Mouse (Mus musculus): ENCODE measurements around the gene AL607142.1.
A peak's percentile ranks its signal among the peaks of the same experiment; 100 is the strongest.

AL607142.1 gene

DNA sequence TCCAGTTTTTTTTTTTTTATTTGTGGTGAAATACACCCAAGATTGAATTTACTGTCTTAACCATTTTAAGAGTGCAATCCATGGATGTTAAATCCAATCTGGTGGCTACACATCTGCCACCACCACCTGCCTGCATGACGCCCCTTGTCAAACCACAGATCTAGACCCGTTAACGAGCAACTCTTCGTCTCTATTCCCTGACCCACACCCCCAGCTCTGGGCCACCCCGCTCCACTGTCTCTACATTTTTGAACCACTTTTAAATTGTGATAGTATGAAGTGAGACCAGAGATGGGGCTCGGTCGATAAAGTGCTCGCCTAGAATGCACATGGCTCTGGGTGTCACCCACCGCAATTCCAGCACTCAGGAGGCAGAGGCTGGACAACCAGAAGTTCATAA lies 8.3 kb upstream of the AL607142.1 start:
- no peak for ATAC-seq (ENCODE audit: low TSS enrichment)

DNA sequence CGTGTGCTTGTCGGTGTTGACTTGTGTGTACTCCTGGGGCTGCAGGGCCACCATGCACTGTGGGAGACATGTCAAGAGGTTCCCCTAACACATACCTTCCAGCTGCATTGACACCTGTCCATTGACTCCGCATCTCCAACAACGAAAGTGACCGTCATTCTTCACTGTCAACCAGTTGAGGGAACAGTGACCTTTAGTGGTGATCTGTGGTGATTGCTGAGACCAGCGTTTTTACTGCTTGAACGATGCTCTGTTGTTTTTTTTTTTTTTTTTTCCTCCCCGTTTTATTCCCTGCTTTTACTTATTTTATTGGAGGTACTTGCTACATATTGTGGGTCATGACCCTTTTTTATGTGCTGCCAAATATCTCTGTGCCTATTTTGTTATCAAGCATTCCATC lies 7.3 kb upstream of the AL607142.1 start:
- no peak for ATAC-seq (ENCODE audit: low TSS enrichment)

DNA sequence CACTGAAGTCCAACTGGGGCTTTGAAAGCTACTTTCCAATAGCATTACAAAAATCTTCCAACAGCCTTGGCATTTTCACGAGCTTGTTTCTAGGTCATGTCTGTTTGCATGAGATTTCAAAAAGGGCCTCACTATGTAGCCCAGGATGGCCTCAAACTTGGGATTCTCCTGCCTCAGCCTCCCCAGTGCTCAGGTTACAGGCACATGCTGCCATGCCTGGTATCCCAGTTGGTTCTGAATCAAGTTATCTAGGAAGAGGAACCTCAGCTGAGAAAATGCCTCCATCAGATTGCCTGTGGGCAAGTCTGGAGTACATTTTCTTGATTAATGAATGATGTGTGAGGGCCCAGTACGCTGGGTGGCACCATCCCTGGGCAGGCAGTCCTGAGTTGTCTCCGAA lies 6.6 kb upstream of the AL607142.1 start:
- ATAC-seq (ENCODE audit: low TSS enrichment) = no peak

DNA sequence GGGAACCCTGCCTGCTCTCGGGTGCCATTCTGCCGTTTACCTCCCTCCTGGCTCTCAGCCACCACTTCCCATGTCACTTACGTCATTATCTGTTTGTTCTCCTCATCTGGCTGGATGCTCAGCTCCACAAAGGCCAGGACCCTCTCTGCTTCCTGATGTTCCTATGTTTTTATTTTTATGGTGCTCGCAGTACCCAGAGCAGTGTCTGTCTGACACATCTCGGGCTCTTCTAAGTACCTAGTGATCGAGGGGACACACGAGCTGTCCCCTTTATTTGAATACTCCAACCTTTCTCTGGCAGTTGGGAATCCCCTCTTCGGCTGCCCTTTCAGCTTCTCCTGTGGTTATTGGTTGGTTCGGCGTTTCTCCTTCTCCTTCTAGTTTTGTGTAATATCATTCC lies 6.0 kb upstream of the AL607142.1 start:
- no peak for ATAC-seq (ENCODE audit: low TSS enrichment)

DNA sequence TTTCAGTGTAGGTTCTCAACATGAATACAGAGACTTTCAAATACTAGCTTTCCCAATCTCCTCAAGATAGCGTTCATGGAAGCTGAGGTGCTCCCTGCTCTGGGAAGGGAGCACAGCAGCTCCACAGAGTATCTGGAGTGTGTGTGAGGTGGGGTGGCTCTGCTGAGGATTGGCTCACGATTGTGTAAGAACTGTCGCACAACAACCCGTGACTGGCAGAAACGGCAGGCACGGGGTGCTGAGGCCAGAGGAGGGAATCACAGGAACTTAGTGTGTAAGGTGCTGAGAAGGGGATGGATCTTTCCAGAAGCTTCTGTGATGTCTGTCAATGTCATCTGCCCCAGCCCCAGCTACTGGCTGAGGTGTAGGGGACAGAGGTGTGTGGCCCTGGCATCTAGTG lies 3.1 kb upstream of the AL607142.1 start:
- ATAC-seq (ENCODE audit: low TSS enrichment) = no peak

DNA sequence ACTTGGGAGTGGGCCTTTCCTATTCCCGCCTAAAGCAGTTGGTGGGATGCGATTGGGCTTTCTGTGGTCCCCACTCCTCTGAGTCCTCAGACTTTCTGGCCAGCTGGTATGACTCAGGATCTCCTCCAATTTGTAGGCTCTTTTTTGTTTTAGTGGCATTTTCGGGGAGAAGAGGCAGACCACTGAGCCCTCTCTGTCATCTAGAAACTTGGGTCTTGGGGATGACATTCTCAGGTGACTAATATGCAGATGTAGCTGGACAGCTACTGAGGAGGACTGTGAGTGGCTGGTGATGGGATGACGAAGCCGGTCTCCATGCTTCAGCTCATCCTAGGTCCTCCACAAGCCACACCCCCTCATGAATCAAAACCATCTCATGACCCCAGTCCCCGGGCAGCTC lies 2.6 kb upstream of the AL607142.1 start:
- no peak for ATAC-seq (ENCODE audit: low TSS enrichment)

DNA sequence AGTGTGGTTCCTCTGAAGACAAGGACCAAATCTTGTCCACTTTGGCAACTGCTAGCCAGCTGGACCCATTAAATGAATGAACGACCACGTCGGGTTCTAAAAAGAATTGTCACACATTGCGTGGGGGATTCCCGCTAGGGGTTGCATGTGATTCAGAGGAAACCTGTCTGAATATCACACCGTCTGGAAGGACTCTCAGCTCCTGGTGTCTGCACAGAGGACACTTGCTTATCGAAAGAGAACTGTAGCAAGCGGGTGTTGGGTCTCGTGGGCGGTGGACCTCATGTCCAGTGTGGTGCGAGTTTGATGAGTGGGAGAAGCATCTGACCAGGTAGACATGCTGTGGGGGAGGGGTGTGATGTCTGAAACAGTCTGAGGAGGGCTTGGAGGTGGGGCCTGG lies 2.0 kb upstream of the AL607142.1 start:
- ATAC-seq (ENCODE audit: low TSS enrichment) = no peak

DNA sequence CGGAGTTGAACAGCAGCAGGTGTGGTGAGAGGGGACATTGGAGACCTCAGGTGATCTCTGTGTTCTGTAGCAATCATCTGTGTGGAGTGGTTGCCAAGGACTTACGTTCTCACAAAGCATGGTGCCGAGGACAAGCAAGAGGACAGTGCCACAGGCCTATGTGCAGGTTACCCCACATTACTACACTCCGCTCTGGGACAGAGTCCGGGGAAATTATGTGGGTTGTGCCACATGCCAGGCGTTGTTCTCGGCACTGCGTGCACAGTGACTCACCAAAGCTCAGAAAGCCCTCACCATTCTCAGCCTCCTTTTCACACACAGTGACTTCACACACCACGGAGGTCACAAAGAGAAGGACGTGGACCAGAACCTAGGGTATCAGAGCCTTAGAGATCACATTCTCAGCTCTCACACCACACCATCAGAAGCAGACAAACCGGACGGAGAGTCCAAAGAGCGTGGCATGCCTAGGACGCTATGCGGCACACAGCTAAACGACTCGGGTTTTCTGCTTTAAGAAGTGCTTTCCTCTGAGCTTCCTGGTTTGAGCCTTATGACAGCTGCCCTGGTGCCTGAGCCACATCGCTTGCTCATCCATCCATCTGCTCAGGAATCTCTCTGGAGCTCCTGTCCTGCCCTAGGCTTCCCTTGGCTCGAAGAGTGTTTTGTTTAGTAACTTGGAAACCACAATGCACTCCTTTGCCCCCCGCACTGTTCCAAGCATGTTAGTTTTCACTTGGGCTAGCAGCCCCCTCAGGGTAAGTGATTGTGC lies 1.3 kb upstream of the AL607142.1 start:
- ATAC-seq (ENCODE audit: low TSS enrichment) = peak; percentile 47

DNA sequence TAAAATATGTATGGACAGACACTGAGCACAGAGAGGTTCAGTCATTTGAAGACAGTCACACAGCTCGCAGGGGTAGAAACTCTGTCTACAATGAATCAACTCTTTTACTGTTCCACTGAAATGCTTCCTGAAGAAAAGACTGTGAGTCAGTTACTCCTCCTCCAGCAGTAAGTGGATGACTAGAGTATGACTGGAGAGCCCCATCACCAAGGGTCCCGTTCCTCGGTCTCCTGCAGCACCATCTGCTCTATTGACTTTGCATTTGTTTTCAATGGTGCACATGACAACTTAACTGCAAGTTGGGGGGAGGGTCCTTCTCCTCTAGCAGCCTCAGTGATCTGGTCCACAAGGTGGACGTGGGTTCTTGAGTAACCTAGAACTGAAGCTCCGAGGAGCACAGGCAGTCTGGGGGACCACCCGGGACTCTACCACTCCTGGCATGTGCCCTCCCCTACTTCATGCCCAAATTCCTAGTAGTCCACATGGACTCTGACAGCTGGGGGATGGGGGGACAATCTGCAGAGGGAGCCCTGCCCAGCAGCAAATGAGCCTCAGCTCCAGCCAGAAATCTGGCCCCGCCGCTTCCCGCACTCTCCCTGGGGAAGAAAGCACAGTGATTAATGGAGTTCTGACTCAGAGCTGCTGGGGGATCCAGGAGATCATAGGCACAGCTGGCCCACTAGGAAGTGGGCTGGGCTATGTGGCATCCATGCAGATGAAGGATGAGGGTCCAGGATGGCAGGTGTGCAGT lies 2.2 kb downstream of the AL607142.1 start:
- no peak for ATAC-seq (ENCODE audit: low TSS enrichment)

DNA sequence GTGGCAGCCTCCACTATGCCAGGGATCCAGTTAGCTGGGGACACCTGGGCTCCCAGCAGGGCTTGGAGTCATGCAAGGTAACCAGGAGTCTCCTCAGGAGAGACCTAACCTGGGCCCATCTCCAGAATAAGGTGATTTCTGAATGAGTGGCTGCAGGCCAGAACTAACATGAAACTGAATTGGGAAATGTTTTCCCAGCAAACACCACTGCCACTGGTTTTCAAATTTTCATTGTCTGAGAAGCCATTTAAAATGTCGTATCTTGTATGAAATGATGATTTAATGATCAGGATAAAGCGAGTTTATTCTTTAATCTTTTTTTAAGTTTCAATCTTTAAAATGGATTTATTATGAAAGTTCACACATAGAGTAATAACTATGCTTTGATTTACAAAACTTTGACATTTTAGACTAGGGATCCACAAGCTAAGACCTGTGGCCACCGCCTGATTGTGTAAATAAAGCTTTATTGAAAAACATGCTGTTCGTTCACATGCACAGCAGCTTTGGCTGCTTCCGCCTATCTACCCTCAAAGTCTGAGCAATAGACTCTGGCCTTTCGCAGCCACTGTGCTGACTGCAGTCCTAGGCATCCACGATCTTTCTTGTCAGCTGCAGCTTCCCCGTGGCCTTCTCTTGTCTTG lies 2.9 kb downstream of the AL607142.1 start:
- no peak for ATAC-seq (ENCODE audit: low TSS enrichment)

DNA sequence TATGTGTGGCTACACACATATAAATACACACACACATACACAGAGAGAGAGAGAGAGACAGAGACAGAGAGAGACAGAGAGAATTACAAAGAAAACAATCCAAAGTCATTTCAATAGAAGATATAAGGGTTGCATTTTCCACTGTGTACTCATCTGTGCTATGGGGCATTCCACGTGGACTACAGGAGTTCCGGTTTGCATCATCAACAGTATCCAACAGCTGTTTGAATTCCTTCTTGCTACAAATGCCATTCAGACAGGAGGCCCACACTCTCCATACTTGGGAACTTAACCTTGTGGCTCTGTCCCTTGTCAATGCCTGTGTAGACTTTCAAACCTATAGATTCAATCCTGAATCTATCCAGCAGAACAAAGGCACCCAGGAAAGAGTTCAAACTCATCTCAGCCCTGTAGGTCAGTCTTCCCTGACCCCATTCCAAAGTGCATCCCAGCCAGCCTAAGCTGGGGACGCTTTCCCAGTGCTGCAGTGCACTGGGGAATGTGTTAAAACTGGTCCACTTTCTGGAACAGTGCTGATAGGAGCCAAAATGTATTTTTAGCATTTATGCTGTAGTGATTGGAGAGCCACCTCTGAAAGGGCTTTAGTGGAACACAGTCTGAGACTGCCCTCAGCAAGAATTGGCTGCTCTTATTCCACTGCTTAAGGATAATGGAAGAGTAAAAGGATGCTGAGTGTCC lies 4.2 kb downstream of the AL607142.1 start:
- ATAC-seq (ENCODE audit: low TSS enrichment) = no peak

DNA sequence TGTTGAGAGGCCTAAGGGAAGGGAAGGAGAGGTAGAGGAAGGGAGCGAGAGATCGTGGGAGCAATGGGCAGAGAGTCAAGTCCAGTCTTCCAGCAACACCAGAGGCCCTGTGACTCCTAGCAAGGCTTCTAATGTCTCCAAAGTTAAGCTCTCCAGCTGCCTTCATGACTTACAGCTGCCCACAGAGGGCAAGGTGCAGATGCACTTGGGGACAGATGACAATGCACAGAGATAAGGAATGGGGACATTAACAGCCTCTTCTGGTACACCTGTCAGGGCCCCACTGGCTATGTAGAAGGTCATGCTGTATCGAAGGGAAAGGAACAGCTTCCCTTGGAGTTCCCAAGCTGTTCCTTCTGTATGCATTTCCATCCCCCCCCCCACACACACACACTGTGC lies 4.8 kb downstream of the AL607142.1 start:
- ATAC-seq (ENCODE audit: low TSS enrichment) = no peak

DNA sequence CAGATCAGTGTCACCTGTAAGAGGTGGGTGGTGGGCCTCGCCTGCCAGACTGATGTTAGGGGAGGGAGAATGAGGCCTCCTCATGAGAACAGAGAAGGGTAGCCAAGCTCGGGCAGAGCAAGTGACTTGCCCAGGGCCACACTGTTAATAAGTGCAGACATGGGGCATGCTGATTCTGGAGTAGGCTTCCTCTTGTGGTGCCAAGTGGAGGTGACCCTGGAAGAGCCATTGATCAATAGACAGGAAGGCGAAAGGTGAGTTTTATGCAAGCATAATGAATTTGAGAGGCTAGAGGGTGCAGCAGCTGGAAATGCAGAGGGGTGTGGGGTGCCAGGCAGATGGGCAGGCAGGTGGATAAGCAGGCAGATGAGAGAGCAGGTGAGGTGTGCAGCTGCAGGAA lies 6.6 kb downstream of the AL607142.1 start:
- no peak for ATAC-seq (ENCODE audit: low TSS enrichment)

DNA sequence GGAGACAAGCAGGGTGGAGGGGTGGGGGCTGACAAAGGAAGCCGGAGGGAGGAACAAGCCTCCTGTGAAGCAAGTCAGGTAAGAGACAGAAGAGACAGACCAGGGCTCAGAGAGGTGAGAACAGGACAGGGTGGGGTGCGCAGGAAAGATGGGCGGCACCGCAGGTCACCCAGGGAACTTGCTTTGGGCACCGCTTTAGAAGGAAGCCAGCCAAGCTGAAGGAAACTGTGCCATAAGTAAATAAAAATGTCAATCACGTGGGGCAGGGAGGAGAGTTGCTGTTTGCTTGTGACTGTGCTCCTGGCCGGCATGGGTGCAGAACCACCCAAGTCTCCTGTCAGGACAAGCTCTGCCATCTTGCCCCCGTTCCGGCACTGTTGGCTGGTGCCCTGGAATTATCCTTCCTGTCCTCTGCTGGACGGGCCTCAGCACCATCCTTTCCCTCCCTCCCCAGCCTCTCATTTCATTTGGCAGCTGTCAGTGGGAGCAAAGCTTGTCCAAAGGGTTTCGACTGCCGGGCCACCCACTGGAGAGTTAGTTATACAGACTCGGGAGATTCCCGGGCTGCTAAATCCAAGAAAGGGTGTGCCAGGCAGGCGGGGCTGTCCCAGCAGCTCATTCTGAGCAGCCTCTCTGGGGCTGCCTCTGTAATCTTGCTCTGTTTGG lies 7.2 kb downstream of the AL607142.1 start:
- ATAC-seq (ENCODE audit: low TSS enrichment) = no peak; the same call in 1 of the 2 replicates

DNA sequence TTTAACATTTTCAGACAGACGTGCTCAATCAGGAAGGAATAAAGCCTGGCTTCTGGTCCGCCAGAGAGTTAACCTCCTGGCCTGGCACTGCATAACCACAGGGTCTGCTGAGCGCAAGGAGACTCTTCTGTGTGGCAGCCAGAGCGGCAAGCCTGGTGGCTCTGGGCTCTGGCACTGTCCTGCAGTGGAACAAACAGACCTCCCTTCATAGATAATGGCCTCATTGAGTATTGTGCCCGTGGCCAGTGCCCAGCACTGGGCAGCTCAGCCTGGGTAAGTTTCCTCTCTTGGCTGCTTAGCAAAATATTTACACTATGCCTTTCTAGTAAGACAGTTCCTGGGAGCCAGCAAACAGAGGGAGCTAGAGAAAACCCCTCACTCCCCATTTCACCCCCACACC lies 9.3 kb downstream of the AL607142.1 start:
- ATAC-seq (ENCODE audit: low TSS enrichment) = peak; percentile 58

DNA sequence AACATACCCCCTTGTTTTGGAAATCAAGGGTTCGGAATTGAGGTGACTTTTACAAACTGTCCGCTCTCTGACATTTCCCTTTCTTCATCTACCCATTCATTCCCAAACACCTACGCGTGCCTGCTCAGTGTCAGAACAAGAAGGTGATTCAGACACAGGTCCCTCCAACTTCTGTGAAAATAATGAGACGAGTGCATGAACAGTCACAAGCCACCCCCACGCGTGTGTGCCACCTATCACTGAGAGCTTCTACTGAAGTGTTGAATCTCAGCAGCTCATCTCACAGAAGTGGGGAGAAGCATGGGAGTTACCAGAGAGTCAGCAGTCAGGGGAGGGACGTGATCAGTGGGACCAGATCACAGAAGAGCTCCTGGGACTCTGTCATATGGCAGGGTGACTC lies 12.5 kb downstream of the AL607142.1 start:
- peak; percentile 39 for ATAC-seq (ENCODE audit: low TSS enrichment)

DNA sequence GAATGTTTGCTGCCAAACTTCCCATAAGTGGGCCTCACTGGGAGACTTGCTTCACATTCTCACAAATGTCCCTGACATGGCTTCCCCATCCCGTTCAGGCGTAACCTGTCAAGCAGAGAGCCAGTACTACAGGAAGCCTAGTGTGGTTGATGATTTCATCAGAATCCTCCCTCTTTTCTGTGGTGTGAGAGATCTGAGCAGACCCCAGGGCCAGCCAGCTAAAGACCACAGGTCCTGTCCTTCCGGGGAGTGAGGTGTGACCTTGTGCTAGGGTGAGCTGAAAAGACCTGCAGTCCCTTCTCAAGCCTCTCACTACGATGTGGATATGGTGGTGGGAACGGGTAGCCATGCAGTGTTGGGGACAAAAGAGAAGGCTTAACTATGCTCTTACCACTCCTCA lies 17.7 kb downstream of the AL607142.1 start:
- no peak for ATAC-seq (ENCODE audit: low TSS enrichment)

DNA sequence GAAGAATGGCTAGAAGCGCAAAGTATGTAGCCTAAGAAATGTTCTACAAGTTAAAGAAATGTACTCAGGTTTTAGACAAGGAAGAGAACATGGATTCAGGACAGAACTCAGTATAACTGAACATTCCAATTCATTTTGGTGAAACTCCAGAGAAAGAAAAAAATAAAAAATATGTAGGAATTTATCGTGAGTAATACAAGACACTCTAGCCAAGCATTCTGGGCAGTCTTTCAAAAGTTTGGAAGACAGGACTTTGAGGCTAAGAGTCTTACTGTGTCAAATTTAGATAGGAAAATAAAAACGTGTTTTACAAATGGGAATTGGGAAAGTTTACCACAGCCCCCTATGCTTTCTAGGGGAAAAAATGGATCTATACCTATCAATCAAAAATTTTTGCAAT lies 18.9 kb downstream of the AL607142.1 start:
- ATAC-seq (ENCODE audit: low TSS enrichment) = no peak

DNA sequence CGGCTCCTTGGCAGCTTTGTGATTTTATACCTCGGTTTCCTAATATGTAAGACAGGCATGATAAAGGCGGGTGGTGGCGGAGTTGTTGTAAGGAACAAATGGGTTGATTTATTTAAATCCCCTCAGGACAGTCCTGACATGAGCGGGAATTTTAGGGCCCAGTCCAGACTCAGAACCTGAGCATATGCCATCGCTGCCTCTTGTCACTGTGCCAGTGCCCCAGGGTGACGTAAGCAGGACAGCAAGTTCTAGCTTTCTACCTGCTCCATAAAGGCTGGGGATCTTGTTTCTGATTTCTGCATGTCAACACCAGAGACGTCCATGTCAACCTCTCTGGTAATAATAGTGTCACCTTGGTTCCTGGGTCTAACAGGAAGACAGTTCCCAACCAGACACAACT lies 24.7 kb downstream of the AL607142.1 start:
- ATAC-seq (ENCODE audit: low TSS enrichment) = no peak

DNA sequence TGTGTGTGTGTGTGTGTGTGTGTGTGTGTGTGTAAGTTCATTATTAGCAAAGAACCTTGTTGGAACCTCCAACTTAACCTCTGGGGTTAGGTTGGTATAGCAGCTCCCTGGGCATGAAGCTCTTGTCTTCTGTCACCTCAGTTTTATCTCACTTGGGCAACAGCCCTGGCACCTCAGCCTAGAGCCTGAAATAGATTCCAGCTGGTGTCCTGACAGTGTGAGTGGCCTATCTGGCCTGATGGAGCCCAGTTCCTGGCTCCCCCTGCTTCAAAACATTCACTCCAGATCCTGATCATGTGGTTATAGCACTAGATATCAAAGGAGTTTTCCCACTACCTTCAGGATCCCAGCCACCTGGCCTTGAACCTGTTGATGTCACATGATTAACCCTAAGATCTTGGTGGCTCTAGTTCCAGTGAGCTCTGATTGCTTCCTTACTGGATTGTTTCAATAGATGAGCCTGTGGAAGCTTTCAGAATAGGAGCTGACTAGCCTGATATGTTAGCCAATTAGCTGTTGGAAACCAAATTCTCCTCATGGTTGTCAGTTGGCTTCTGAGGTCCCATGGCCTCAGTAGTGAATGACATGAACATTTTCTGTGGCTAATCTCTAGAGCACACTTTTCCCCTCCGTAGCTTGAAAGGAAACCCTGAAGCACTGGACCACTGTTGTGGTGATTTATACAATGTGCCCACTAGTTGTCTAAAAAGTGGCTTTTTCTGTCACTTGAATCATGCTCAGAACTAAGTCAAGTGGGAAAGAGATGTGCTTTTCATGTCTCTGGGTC lies 27.4 kb downstream of the AL607142.1 start:
- no peak for ATAC-seq (ENCODE audit: low TSS enrichment)

DNA sequence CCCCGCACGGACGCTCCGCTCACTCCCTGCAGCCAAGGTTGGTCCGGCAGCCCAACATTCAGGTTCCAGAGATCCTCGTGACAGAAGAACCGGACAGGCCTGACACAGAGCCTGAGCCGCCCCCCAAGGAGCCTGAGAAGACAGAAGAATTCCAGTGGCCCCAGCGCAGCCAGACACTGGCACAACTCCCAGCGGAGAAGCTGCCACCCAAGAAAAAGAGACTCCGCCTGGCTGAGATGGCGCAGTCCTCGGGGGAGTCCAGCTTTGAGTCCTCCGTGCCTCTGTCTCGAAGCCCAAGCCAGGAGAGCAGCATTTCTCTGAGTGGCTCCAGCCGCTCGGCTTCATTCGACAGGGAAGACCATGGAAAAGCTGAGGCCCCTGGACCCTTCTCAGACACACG lies 32.1 kb downstream of the AL607142.1 start:
- 0 out of 2 replicates have a peak, but pooled peaks have one; percentile 17 for ATAC-seq (ENCODE audit: low TSS enrichment)

All from frontal cortex, adult (tissue).